Mouse (Mus musculus) lung, embryonic 15.5 days (tissue): ENCODE results near the gene Gm37240. TPM values are rescaled to one million over a fixed set of nuclear protein-coding genes. Genes with fewer than 3 reads are reported as not detected.

ENCODE experiments used
- ATAC-seq: fragments of 200-750 bp; cut with Nextera tagmentation; 2 replicates; pipeline ENCODE4 v1.8.0; 2017; ENCODE audit warnings: moderate number of reproducible peaks, borderline replicate concordance; ENCODE audit not compliant: low FRiP score, low TSS enrichment; ENCODE audit errors: extremely low read depth
- H3K27ac ChIP-seq: fragments of 300-500 bp; sonication (generic); 2 replicates; pipeline ENCODE4 v1.5.1; 2015; ENCODE audit warnings: moderate library complexity, mild to moderate bottlenecking, inconsistent platforms
- H3K27me3 ChIP-seq: fragments of 300-500 bp; sonication (generic); 2 replicates; pipeline ENCODE4 v1.6.1; 2015; ENCODE audit warnings: inconsistent platforms
- H3K36me3 ChIP-seq: fragments of 300-500 bp; sonication (generic); 2 replicates; pipeline ENCODE4 v1.6.1; 2015; ENCODE audit warnings: inconsistent platforms
- H3K4me1 ChIP-seq: fragments of 300-500 bp; sonication (generic); 2 replicates; pipeline ENCODE4 v1.6.1; 2015; ENCODE audit warnings: inconsistent platforms
- H3K4me2 ChIP-seq: fragments of 300-500 bp; sonication (generic); 2 replicates; pipeline ENCODE4 v1.6.1; 2015; ENCODE audit warnings: inconsistent platforms, mild to moderate bottlenecking, moderate library complexity
- H3K4me3 ChIP-seq: fragments of 300-500 bp; sonication (generic); 2 replicates; pipeline ENCODE4 v1.5.1; 2015; ENCODE audit warnings: mild to moderate bottlenecking, inconsistent platforms
- H3K9ac ChIP-seq: fragments of 300-500 bp; sonication (generic); 2 replicates; pipeline ENCODE4 v1.6.1; 2015; ENCODE audit warnings: inconsistent platforms
- H3K9me3 ChIP-seq: fragments of 300-500 bp; sonication (generic); 2 replicates; pipeline ENCODE4 v1.6.1; 2016; ENCODE audit warnings: inconsistent platforms
- WGBS: fragments of 180-500 bp; shearing (Covaris S2); methylation state at CpG from one replicate; pipeline ENCODE4 v1.1.7; 2015; 5-methylcytosine and 5-hydroxymethylcytosine counted together
- polyA plus RNA-seq: library from polyadenylated mRNA; unstranded; fragments of >200 nt; fragmentation: Nextera tagmentation; extraction: Ambion mirVana; gene quantifications from 2 replicates; pipeline ENCODE4 v1.2.1, GENCODE M21; 2015

Gm37240 gene
- polyA plus RNA-seq, 1 experiment from 2014 or later: 8.8 TPM

GRCm38 (mm10) chr3:85773886-85774285, 113.4 kb downstream of the Gm37240 start:
- H3K4me2 ChIP-seq: no peak overlapping the region
- no peak overlapping the region for H3K4me3 ChIP-seq
- 35% methylated on average over 4 of the region's 4 CpGs for WGBS
- no peaks in the 10 kb centered on the region for H3K4me1 ChIP-seq
- H3K27me3 ChIP-seq: no peaks in the 10 kb centered on the region
- H3K9ac ChIP-seq: no peak overlapping the region
- no peaks in the 10 kb centered on the region for H3K9me3 ChIP-seq
- H3K36me3 ChIP-seq: no peaks in the 10 kb centered on the region
- H3K27ac ChIP-seq: no peak overlapping the region
- no peak for ATAC-seq

GRCm38 (mm10) chr3:85773425-85773824, 113.9 kb downstream of the Gm37240 start:
- Histone ChIP-seq H3K27ac (no peak overlapping the region), H3K27me3 (no peaks in the 10 kb centered on the region), H3K4me3 (no peak overlapping the region), H3K4me2 (no peak overlapping the region), H3K9me3 (no peaks in the 10 kb centered on the region), H3K9ac (no peak overlapping the region), H3K4me1 (no peaks in the 10 kb centered on the region), H3K36me3 (no peaks in the 10 kb centered on the region)
- no peak for ATAC-seq
- 34% methylated on average over 3 of the region's 3 CpGs for WGBS

GRCm38 (mm10) chr3:85764937-85765337, 122.4 kb downstream of the Gm37240 start:
- H3K9ac ChIP-seq: no peak overlapping the region
- H3K9me3 ChIP-seq: no peaks in the 10 kb centered on the region
- no peaks in the 10 kb centered on the region for H3K4me1 ChIP-seq
- no peak overlapping the region for H3K4me3 ChIP-seq
- ATAC-seq: no peak
- 63% methylated on average over 7 of the region's 7 CpGs for WGBS
- no peaks in the 10 kb centered on the region for H3K27me3 ChIP-seq
- no peak overlapping the region for H3K27ac ChIP-seq
- H3K36me3 ChIP-seq: no peaks in the 10 kb centered on the region
- no peak overlapping the region for H3K4me2 ChIP-seq

- WGBS: 74% methylated on average over 18 of the region's 18 CpGs
- H3K27me3 ChIP-seq: no peaks in the 10 kb centered on the region
- no peak for ATAC-seq
- no peaks in the 10 kb centered on the region for H3K4me1 ChIP-seq
- no peak overlapping the region for H3K4me2 ChIP-seq
- H3K9me3 ChIP-seq: no peaks in the 10 kb centered on the region
- H3K27ac ChIP-seq: no peak overlapping the region
- no peak overlapping the region for H3K9ac ChIP-seq
- H3K36me3 ChIP-seq: no peaks in the 10 kb centered on the region
- H3K4me3 ChIP-seq: no peak overlapping the region
Observed at GRCm38 (mm10) chr3:85764008-85764834, 123.1 kb downstream of the Gm37240 start.

- Histone ChIP-seq H3K36me3 (no peaks in the 10 kb centered on the region), H3K4me3 (no peak overlapping the region), H3K27ac (no peak overlapping the region), H3K9me3 (no peaks in the 10 kb centered on the region), H3K4me2 (no peak overlapping the region), H3K27me3 (no peaks in the 10 kb centered on the region), H3K4me1 (no peaks in the 10 kb centered on the region), H3K9ac (no peak overlapping the region)
- no peak for ATAC-seq
- WGBS: 56% methylated on average over 2 of the region's 2 CpGs
Observed at GRCm38 (mm10) chr3:85757944-85758343, 129.4 kb downstream of the Gm37240 start.

- H3K4me2 ChIP-seq: no peak overlapping the region
- no peaks in the 10 kb centered on the region for H3K4me1 ChIP-seq
- no peak overlapping the region for H3K27ac ChIP-seq
- H3K27me3 ChIP-seq: no peaks in the 10 kb centered on the region
- ATAC-seq: no peak
- H3K36me3 ChIP-seq: no peaks in the 10 kb centered on the region
- no peaks in the 10 kb centered on the region for H3K9me3 ChIP-seq
- H3K4me3 ChIP-seq: no peak overlapping the region
- H3K9ac ChIP-seq: no peak overlapping the region
- 87% methylated on average over 4 of the region's 4 CpGs for WGBS
Observed at GRCm38 (mm10) chr3:85757435-85757834, 129.9 kb downstream of the Gm37240 start.

GRCm38 (mm10) chr3:85749348-85749747, 138.0 kb downstream of the Gm37240 start:
- Histone ChIP-seq H3K4me1 (0 out of 2 replicates have a peak, but pooled peaks cover 3% of the 10 kb centered on the region), H3K27ac (no peak overlapping the region), H3K27me3 (no peaks in the 10 kb centered on the region), H3K9ac (no peak overlapping the region), H3K9me3 (no peaks in the 10 kb centered on the region), H3K4me2 (no peak overlapping the region), H3K36me3 (no peaks in the 10 kb centered on the region), H3K4me3 (no peak overlapping the region)
- no peak for ATAC-seq
- 55% methylated on average over 4 of the region's 4 CpGs for WGBS

- 28% methylated on average over 4 of the region's 4 CpGs for WGBS
- H3K27me3 ChIP-seq: no peaks in the 10 kb centered on the region
Observed at GRCm38 (mm10) chr3:85748863-85749262, 138.5 kb downstream of the Gm37240 start.

GRCm38 (mm10) chr3:85746116-85746515, 141.2 kb downstream of the Gm37240 start:
- H3K4me2 ChIP-seq: no peak overlapping the region
- no peak overlapping the region for H3K27ac ChIP-seq
- H3K27me3 ChIP-seq: no peaks in the 10 kb centered on the region
- ATAC-seq: no peak
- 31% methylated on average over 4 of the region's 4 CpGs for WGBS
- H3K4me1 ChIP-seq: 0 out of 2 replicates have a peak, but pooled peaks cover 3% of the 10 kb centered on the region
- no peaks in the 10 kb centered on the region for H3K36me3 ChIP-seq
- no peaks in the 10 kb centered on the region for H3K9me3 ChIP-seq
- no peak overlapping the region for H3K9ac ChIP-seq
- no peak overlapping the region for H3K4me3 ChIP-seq

More at GRCm38 (mm10) chr3:85748863-85749262, 138.5 kb downstream of the Gm37240 start:
- no peaks in the 10 kb centered on the region for H3K36me3 ChIP-seq
- H3K4me1 ChIP-seq: 0 out of 2 replicates have a peak, but pooled peaks cover 3% of the 10 kb centered on the region
- no peak overlapping the region for H3K4me2 ChIP-seq
- H3K9ac ChIP-seq: no peak overlapping the region
- no peak for ATAC-seq
- H3K9me3 ChIP-seq: no peaks in the 10 kb centered on the region
- H3K4me3 ChIP-seq: no peak overlapping the region
- H3K27ac ChIP-seq: no peak overlapping the region

- 0 out of 2 replicates have a peak, but pooled peaks cover 3% of the 10 kb centered on the region for H3K4me1 ChIP-seq
- no peaks in the 10 kb centered on the region for H3K36me3 ChIP-seq
- H3K27ac ChIP-seq: no peak overlapping the region
- no peak overlapping the region for H3K9ac ChIP-seq
- H3K27me3 ChIP-seq: no peaks in the 10 kb centered on the region
- 84% methylated on average over 3 of the region's 3 CpGs for WGBS
- H3K4me2 ChIP-seq: no peak overlapping the region
- no peaks in the 10 kb centered on the region for H3K9me3 ChIP-seq
- H3K4me3 ChIP-seq: no peak overlapping the region
- ATAC-seq: no peak
Observed at GRCm38 (mm10) chr3:85741767-85742166, 145.6 kb downstream of the Gm37240 start.

- Histone ChIP-seq H3K27ac (no peak overlapping the region), H3K4me3 (no peak overlapping the region), H3K36me3 (no peaks in the 10 kb centered on the region), H3K9ac (no peak overlapping the region), H3K4me2 (no peak overlapping the region), H3K27me3 (no peaks in the 10 kb centered on the region), H3K4me1 (no peaks in the 10 kb centered on the region), H3K9me3 (no peaks in the 10 kb centered on the region)
- WGBS: 75% methylated on average over 3 of the region's 3 CpGs
- ATAC-seq: no peak
Observed at GRCm38 (mm10) chr3:85738591-85738990, 148.7 kb downstream of the Gm37240 start.

- no peak overlapping the region for H3K9ac ChIP-seq
- WGBS: 73% methylated on average over 5 of the region's 5 CpGs
- H3K27ac ChIP-seq: no peak overlapping the region
- H3K4me1 ChIP-seq: no peaks in the 10 kb centered on the region
- H3K4me2 ChIP-seq: no peak overlapping the region
- no peaks in the 10 kb centered on the region for H3K36me3 ChIP-seq
- no peaks in the 10 kb centered on the region for H3K9me3 ChIP-seq
- no peaks in the 10 kb centered on the region for H3K27me3 ChIP-seq
- no peak for ATAC-seq
- no peak overlapping the region for H3K4me3 ChIP-seq
Observed at GRCm38 (mm10) chr3:85733939-85734729, 153.2 kb downstream of the Gm37240 start.
